In the genomic region with DNA sequence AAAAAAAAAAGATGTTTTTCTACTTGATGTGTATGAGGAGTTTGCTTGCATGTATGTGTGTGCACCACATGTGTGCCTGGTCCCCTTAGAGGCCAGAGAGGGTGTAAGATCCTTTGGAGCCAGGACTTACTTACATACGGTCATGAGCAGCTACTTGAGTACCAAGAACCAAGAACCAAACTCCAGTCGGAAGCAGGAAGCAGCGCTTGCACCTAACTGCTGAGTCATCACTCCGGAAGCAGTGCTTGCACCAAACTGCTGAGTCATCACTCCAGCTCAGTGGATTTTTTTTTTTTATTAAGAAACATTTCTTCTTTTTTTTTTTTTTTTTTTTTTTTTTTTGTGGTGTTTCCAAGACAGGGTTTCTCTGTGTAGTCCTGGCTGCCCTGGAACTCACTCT, we compare ENCODE assay signal across 9 mouse cellular contexts. TPM values are rescaled to one million over a fixed set of nuclear protein-coding genes. Genes with fewer than 3 reads are reported as not detected.
DNase-seq lines count a peak whose midpoint lies in the region; ATAC-seq and TF ChIP-seq lines count a peak whose summit lies in the region.
"Had no signal": no experiment of that assay in that cellular context is flagged by ENCODE, and none has a peak within 500 bp of the region (broad histone marks: within the 10 kb centered on the region; RNA-seq: fewer than 3 reads in every experiment).

No protein-coding gene starts in this region.

- H3K36me3 ChIP-seq in intestine, embryonic 16.5 days (ENCODE audit: control insufficient read depth, insufficient read depth, low read length) = no peaks in the 10 kb centered on the region
- H3K36me3 ChIP-seq in splenic B cell, adult 2 months (ENCODE audit: control insufficient read depth, insufficient read depth, low read length, poor library complexity, severe bottlenecking) = no peaks in the 10 kb centered on the region
- H3K36me3 ChIP-seq: limb, embryonic 15.5 days had no signal

- peak; percentile 35 for DNase-seq in lung, postnatal 36 days
- no peak for DNase-seq in lung, adult 2 months
- DNase-seq in adrenal gland, postnatal 25 days = peak; percentile 5
- peak; percentile 9 for DNase-seq in splenic B cell, adult 2 months (ENCODE audit: low read depth, low spot score)
- no peak for DNase-seq in cerebellum, adult 9-10 months
- no peak for DNase-seq in left cerebral cortex, adult 11 months (ENCODE audit: low spot score)
- DNase-seq: cerebellum, adult 11 months had no signal

- no peaks in the 10 kb centered on the region for H3K27me3 ChIP-seq in intestine, embryonic 16.5 days (replicated peaks; ENCODE audit: control insufficient read depth, insufficient read depth, low read length)
- H3K27me3 ChIP-seq in splenic B cell, adult 2 months (ENCODE audit: control insufficient read depth, insufficient read depth, low read length, poor library complexity, severe bottlenecking) = no peaks in the 10 kb centered on the region

- no peaks in the 10 kb centered on the region for H3K4me1 ChIP-seq in lung, adult 2 months (ENCODE audit: control insufficient read depth, insufficient read depth, low read length)
- no peaks in the 10 kb centered on the region for H3K4me1 ChIP-seq in intestine, embryonic 16.5 days (ENCODE audit: control insufficient read depth, insufficient read depth, low read length)

- TF ChIP-seq POLR2A in lung, adult 2 months (IDR thresholded peaks at IDR 0.05; ENCODE audit: borderline replicate concordance, extremely low read depth, low read depth, low read length) = no peak

- no peaks in the 10 kb centered on the region for H3K9me3 ChIP-seq in intestine, embryonic 16.5 days (ENCODE audit: control insufficient read depth, low read length)
- H3K9me3 ChIP-seq: limb, embryonic 15.5 days had no signal

- no peak for TF ChIP-seq CTCF in lung, adult 2 months (IDR thresholded peaks at IDR 0.05; ENCODE audit: insufficient read depth, low read length)

- no peak overlapping the region for H3K9ac ChIP-seq in intestine, embryonic 16.5 days (ENCODE audit: low read depth, low read length)
- H3K9ac ChIP-seq: limb, embryonic 15.5 days had no signal

- no peak overlapping the region for H3K4me2 ChIP-seq in intestine, embryonic 16.5 days (ENCODE audit: low read depth, low read length)
- H3K4me2 ChIP-seq: limb, embryonic 15.5 days had no signal

- 29% methylated on average over 4 of the region's 4 CpGs for WGBS in lung, adult 2 months
- 65% methylated on average over 4 of the region's 4 CpGs for WGBS in intestine, embryonic 16.5 days

- no peak overlapping the region; the same call in 1 of the 2 replicates for H3K27ac ChIP-seq in intestine, embryonic 16.5 days (ENCODE audit: low read length)
- H3K27ac ChIP-seq: limb, embryonic 15.5 days had no signal

- peak; percentile 27; the same call in 1 of the 2 replicates for ATAC-seq in intestine, embryonic 16.5 days

- H3K4me3 ChIP-seq in lung, adult 2 months (replicated peaks; ENCODE audit: extremely low read depth, low read depth, low read length) = no peak overlapping the region
- no peak overlapping the region for H3K4me3 ChIP-seq in intestine, embryonic 16.5 days (ENCODE audit: low read length)
- H3K4me3 ChIP-seq: limb, embryonic 15.5 days had no signal

RNA-seq across cellular contexts. Expression of a gene that starts 27.4 kb away (rescaled TPM):
- 10.3 and 13.6 TPM in 2 replicates for polyA plus RNA-seq in lung, adult 2 months (2012; rRNA removed)
- 0.15 and 0.43 TPM in 2 replicates for total RNA-seq in adrenal gland, postnatal 25 days (2021)
- polyA plus RNA-seq in intestine, embryonic 16.5 days (2015; fragmentation: Nextera tagmentation; extraction: Ambion mirVana) = 2.0 and 2.2 TPM in 2 replicates
- polyA plus RNA-seq: limb, embryonic 15.5 days had no signal

RNA-seq across cellular contexts. Expression of a gene that starts 33.7 kb away (rescaled TPM):
- polyA plus RNA-seq in lung, adult 2 months (2012; rRNA removed) = 1.4 and 2.2 TPM in 2 replicates
- total RNA-seq in adrenal gland, postnatal 25 days (2021) = 10.9 and 15.9 TPM in 2 replicates
- polyA plus RNA-seq in intestine, embryonic 16.5 days (2015; fragmentation: Nextera tagmentation; extraction: Ambion mirVana) = 10.3 and 11.1 TPM in 2 replicates

RNA-seq across cellular contexts. Expression of a gene that starts 56.7 kb away (rescaled TPM):
- 0.35 and 5.1 TPM in 2 replicates for polyA plus RNA-seq in lung, adult 2 months (2012; rRNA removed)
- 0.43 and 0.86 TPM in 2 replicates for total RNA-seq in adrenal gland, postnatal 25 days (2021)
- polyA plus RNA-seq in intestine, embryonic 16.5 days (2015; fragmentation: Nextera tagmentation; extraction: Ambion mirVana) = 0.16 and 0.18 TPM in 2 replicates

Comparison
In these comparisons a context has a peak if more than half of its experiments do, and no peak if none do; other contexts are left out.
1. DNase-seq: peak in lung, postnatal 36 days (single experiment), adrenal gland, postnatal 25 days (single experiment) and splenic B cell, adult 2 months (single experiment); none in lung, adult 2 months (single experiment), cerebellum, adult 9-10 months (single experiment) and left cerebral cortex, adult 11 months (single experiment).